Mouse (Mus musculus) stomach, postnatal 0 days (tissue): Measurements from ENCODE around the gene Prickle3. TPM values are rescaled to one million over a fixed set of nuclear protein-coding genes. Genes with fewer than 3 reads are reported as not detected.

Experiments
- ATAC-seq: fragments of 200-750 bp; cut with Nextera tagmentation; 2 replicates; pipeline ENCODE4 v1.8.0; 2017; ENCODE audit not compliant: low FRiP score, low TSS enrichment
- DNase-seq: peaks from one replicate; pipeline ENCODE4 v3.0.0-alpha.2; 2016; ENCODE audit warnings: low spot score
- H3K27ac ChIP-seq: fragments of 300-500 bp; sonication (generic); replicated peaks from 2 replicates; pipeline ENCODE4 v1.5.1; 2014; ENCODE audit warnings: mild to moderate bottlenecking, control low read depth
- H3K27me3 ChIP-seq: fragments of 300-500 bp; sonication (generic); 2 replicates; pipeline ENCODE4 v1.6.1; 2014; ENCODE audit warnings: low read length; ENCODE audit not compliant: control insufficient read depth, insufficient read depth
- H3K36me3 ChIP-seq: fragments of 300-500 bp; sonication (generic); 2 replicates; pipeline ENCODE4 v1.6.1; 2014; ENCODE audit warnings: low read length, mixed read lengths; ENCODE audit not compliant: control insufficient read depth, insufficient read depth
- H3K4me1 ChIP-seq: fragments of 300-500 bp; sonication (generic); replicated peaks from 2 replicates; pipeline ENCODE4 v1.6.1; 2014; ENCODE audit warnings: antibody characterized with exemption; ENCODE audit not compliant: control insufficient read depth, insufficient read depth
- H3K4me2 ChIP-seq: fragments of 300-500 bp; sonication (generic); replicated peaks from 2 replicates; pipeline ENCODE4 v1.6.1; 2014; ENCODE audit warnings: low read depth, mild to moderate bottlenecking, control low read depth, moderate library complexity
- H3K4me3 ChIP-seq: fragments of 300-500 bp; sonication (generic); 2 replicates; pipeline ENCODE4 v1.5.1; 2014; ENCODE audit warnings: low read depth, low read length, control low read depth
- H3K9ac ChIP-seq: fragments of 300-500 bp; sonication (generic); 2 replicates; pipeline ENCODE4 v1.6.1; 2014; ENCODE audit warnings: mild to moderate bottlenecking, low read length, control low read depth, mixed read lengths
- H3K9me3 ChIP-seq: fragments of 300-500 bp; sonication (generic); 2 replicates; pipeline ENCODE4 v1.6.1; 2016; ENCODE audit warnings: low read length; ENCODE audit not compliant: control insufficient read depth
- CTCF ChIP-seq: IDR thresholded peaks from 2 replicates; pipeline ENCODE4 v1.5.1; 2016; ENCODE audit warnings: antibody characterized with exemption, low read depth, mild to moderate bottlenecking, moderate library complexity
- EP300 ChIP-seq: optimal IDR thresholded peaks from 2 replicates; pipeline ENCODE3; 2016; ENCODE audit warnings: antibody characterized with exemption
- WGBS: fragments of 180-500 bp; shearing (Covaris S2); extraction: QIAGEN DNeasy Blood & Tissue Kit; methylation state at CpG from one replicate; pipeline ENCODE4 v1.1.7; 2014; 5-methylcytosine and 5-hydroxymethylcytosine counted together
- polyA plus RNA-seq: library from polyadenylated mRNA; unstranded; fragments of >200 nt; fragmentation: Nextera tagmentation; extraction: Ambion mirVana; gene quantifications from 2 replicates; pipeline ENCODE4 v1.2.1, GENCODE M21; 2015

Gene Prickle3
- polyA plus RNA-seq, 1 experiment from 2014 or later = 8.5 TPM

DNA sequence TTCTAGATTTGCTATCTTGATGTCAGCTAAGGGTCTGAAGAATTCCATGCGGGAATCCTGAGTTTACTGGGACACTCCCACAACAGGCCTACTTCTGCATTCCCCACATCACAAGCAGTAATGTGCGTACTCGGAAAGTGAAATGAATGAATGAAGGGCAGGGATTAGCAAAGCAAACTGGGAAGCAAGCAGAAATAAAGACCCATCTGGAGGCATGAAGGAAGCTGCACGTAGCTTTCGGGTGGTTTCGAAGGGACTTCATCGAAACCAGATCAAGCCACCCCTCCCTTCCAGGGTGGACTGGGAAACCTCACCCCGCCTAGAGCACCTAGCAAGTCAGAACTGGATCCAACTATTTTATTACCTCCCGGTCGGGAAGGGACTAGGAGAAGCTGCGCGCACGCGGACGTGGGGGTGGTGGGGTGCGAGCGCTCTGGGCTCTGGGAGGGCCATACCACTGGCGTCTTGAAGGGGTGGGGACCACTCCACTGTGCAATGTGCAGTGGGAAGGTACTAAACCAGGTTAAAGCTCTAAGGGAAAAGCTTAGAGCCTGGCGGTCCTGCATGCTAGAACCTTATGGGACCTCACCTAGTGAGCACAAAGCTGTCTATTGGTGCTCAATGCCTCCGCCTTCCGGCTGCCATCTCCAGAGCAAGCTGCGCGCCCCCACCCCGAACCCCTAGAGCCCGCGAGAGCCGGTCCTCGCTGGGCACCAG is 17.4 kb downstream of the Prickle3 start:
- peak overlapping the region; percentile 21 for H3K4me3 ChIP-seq
- no peaks in the 10 kb centered on the region for H3K36me3 ChIP-seq
- H3K9me3 ChIP-seq = no peaks in the 10 kb centered on the region
- no peaks in the 10 kb centered on the region for H3K27me3 ChIP-seq
- DNase-seq (peak; percentile 54), ATAC-seq (peak; percentile 39)
- H3K27ac ChIP-seq = peak overlapping the region; percentile 83
- H3K4me2 ChIP-seq = peak overlapping the region; percentile 49
- 15% methylated on average over 28 of the region's 28 CpGs for WGBS
- no peaks in the 10 kb centered on the region for H3K4me1 ChIP-seq
- 0 out of 2 replicates have a peak overlapping the region, but pooled peaks have one; percentile 13 for H3K9ac ChIP-seq
- no peak for TF ChIP-seq CTCF
- TF ChIP-seq EP300 = no peak

DNA sequence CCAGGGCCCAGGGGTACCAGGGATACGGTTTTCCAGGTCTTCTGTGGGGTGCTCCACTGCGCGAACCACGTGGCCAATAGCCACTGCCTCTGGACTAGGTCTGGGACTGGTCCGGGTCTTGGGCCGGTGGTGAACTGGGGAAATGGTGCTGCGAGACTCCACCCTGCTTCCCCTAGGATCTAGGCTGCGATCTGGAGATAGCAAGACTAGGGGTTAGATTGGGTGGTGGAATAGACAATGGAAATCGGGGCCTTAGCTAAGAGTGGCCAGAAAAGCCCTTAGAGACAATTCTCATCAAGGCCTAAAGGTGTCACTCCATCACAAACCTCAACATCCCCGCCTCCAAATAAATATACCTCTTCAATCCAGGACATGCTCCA is 17.9 kb downstream of the Prickle3 start:
- TF ChIP-seq EP300 (no peak), CTCF (no peak)
- 27% methylated on average over 10 of the region's 10 CpGs for WGBS
- H3K9ac ChIP-seq = no peak overlapping the region

DNA sequence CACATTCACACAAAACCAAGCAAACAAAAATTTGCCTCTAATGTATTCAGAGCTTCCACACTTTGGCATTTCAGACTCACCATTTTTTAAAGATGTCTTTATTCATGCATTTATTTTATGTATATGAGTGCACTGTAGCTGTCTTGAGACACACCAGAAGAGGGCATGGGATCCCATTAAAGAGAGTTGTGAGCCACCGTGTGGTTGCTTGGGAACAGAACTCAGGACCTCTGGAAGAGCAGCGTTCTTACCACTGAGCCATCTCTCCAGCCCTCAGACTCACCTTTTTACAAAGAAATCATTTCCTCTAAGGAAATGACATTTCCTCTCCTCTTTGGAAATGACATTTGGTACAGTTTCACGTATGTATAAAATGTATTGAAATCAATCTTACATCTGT is 21.9 kb downstream of the Prickle3 start:
- no peak overlapping the region for H3K4me2 ChIP-seq
- H3K9ac ChIP-seq = no peak overlapping the region
- no peaks in the 10 kb centered on the region for H3K36me3 ChIP-seq
- H3K4me1 ChIP-seq = no peaks in the 10 kb centered on the region
- DNase-seq (no peak), ATAC-seq (no peak)
- no peak overlapping the region for H3K4me3 ChIP-seq
- 24% methylated on average over 3 of the region's 3 CpGs for WGBS
- TF ChIP-seq EP300 = no peak
- TF ChIP-seq CTCF = peak; percentile 41
- H3K27ac ChIP-seq = no peak overlapping the region
- no peaks in the 10 kb centered on the region for H3K9me3 ChIP-seq
- H3K27me3 ChIP-seq = no peaks in the 10 kb centered on the region

More for the DNA sequence above, 17.9 kb downstream of the Prickle3 start:
- H3K4me1 ChIP-seq = no peaks in the 10 kb centered on the region
- DNase-seq (no peak), ATAC-seq (peak; percentile 2; the same call in 1 of the 2 replicates)
- no peaks in the 10 kb centered on the region for H3K9me3 ChIP-seq
- H3K4me3 ChIP-seq = peak overlapping the region; percentile 21
- H3K27me3 ChIP-seq = no peaks in the 10 kb centered on the region
- H3K4me2 ChIP-seq = peak overlapping the region; percentile 49
- H3K36me3 ChIP-seq = no peaks in the 10 kb centered on the region
- peak overlapping the region; percentile 83 for H3K27ac ChIP-seq

DNA sequence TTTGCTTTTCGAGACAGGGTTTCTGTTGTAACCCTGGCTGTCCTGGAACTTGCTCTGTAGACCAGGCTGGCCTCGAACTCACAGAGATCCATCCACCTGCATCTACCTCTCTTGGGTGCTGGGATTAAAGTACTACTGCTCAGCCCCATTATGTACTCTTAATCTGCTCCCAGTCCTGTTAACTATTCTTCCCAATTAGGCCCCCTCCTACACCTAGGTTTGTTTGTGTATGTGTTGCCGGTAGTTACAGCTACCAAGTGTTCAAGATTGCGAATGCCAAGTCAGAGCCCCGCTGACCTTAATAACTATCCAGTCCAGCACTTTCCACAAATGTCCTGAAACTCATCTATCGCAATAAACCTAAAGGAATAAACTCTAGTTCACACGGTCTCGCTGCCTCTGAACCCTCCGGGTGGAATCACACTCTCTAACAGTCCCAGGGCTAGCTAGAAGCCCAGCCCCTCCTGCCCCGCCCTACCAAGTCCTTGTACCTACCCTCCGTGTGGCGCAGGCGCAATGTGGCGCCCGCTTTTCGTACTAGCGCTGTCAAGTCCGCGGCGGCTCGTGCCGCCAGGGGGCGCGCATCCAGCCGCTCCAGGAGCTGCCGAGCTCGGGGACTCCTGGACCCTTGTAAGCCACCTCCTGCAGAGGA is 22.5 kb downstream of the Prickle3 start:
- peak; percentile 95 for ATAC-seq
- Histone ChIP-seq H3K36me3 (no peaks in the 10 kb centered on the region), H3K4me1 (no peaks in the 10 kb centered on the region), H3K4me2 (peak overlapping the region; percentile 48), H3K27ac (no peak overlapping the region), H3K9ac (no peak overlapping the region), H3K9me3 (no peaks in the 10 kb centered on the region), H3K4me3 (peak overlapping the region; percentile 19; the same call in 1 of the 2 replicates), H3K27me3 (no peaks in the 10 kb centered on the region)
- DNase-seq = peak; percentile 91
- no peak for TF ChIP-seq EP300
- peak; percentile 85 for TF ChIP-seq CTCF
- WGBS = 26% methylated on average over 17 of the region's 27 CpGs

DNA sequence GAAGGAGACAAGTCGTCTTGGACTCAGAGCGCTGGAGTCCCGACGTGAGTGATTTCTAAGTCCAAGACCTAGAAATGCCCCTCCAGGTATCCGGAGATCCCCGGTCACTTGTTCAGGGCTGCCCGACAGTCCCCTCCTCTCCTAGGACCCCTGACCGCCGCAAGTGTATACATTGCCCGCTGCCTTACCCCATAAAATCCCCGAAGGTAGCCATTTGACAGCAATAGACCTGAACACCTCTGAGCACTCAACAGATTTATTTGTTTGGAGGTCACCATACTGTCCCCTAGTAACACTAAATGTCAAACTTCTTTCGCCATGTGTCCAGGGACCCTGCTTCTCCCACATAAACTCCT is 23.0 kb downstream of the Prickle3 start:
- TF ChIP-seq CTCF = no peak
- TF ChIP-seq EP300 = no peak
- H3K27me3 ChIP-seq = no peaks in the 10 kb centered on the region
- no peaks in the 10 kb centered on the region for H3K9me3 ChIP-seq
- H3K9ac ChIP-seq = no peak overlapping the region
- no peak overlapping the region for H3K27ac ChIP-seq
- 23% methylated on average over 12 of the region's 12 CpGs for WGBS
- no peaks in the 10 kb centered on the region for H3K36me3 ChIP-seq
- DNase-seq (no peak), ATAC-seq (peak; percentile 11; the same call in 1 of the 2 replicates)
- H3K4me1 ChIP-seq = no peaks in the 10 kb centered on the region
- H3K4me2 ChIP-seq = peak overlapping the region; percentile 48
- peak overlapping the region; percentile 19; the same call in 1 of the 2 replicates for H3K4me3 ChIP-seq

DNA sequence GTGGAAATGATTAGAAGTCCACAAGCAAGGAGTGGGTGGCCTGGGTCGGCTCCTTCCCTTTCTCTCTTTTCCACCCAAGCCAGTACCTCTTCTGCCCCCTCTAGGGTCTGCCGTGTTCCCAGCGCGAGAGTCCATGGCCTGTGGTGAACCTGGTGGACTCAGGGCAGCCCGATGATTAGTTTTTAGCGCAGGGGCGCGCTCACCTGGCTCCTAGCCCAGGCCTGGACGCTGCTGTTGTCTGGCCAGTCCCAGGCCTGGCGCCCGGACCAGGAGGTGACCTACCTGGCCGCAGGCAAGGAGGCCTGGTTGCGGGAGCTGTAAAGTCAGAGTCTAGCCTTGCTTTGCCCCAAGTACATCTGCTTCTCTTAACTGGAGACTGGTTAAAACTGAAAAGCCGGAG is 23.8 kb downstream of the Prickle3 start, which contains the start of gene Magix:
Gene Magix, minus strand, starts transcription at position 388 of the 400 bp plus-strand sequence.
- DNase-seq (no peak), ATAC-seq (peak; percentile 51; the same call in 1 of the 2 replicates)
- no peak within 1 kb of the TSS for H3K9ac ChIP-seq
- no peaks in the 10 kb centered on the region for H3K27me3 ChIP-seq
- no peaks in the 10 kb centered on the region for H3K36me3 ChIP-seq
- 64% methylated on average over 14 of the region's 14 CpGs for WGBS
- H3K4me2 ChIP-seq = peak within 1 kb of the TSS; percentile 48
- H3K9me3 ChIP-seq = no peaks in the 10 kb centered on the region
- H3K27ac ChIP-seq = no peak within 1 kb of the TSS
- no peaks in the 10 kb centered on the region for H3K4me1 ChIP-seq
- H3K4me3 ChIP-seq = peak within 1 kb of the TSS; percentile 19; the same call in 1 of the 2 replicates
- no peak for TF ChIP-seq CTCF
- no peak for TF ChIP-seq EP300
